Mouse (Mus musculus) layer of hippocampus, postnatal 14 days (tissue): ENCODE results near the gene Dab2ip. TPM values are rescaled to one million over a fixed set of nuclear protein-coding genes. Genes with fewer than 3 reads are reported as not detected.

ENCODE experiments used
- DNase-seq, 2 experiments: peaks; one replicate each; pipeline ENCODE4 v3.0.0; 2021 to 2022; ENCODE audit warnings: low spot score in 2 of 2, mixed read lengths in 1 of 2
- total RNA-seq, 2 experiments: library from RNA; stranded (reverse); gene quantifications; 2 replicates each; pipeline ENCODE4 v1.2.3; 2021

Gene Dab2ip
- total RNA-seq, 2 experiments from 2014 or later = 113 to 114 TPM

DNA sequence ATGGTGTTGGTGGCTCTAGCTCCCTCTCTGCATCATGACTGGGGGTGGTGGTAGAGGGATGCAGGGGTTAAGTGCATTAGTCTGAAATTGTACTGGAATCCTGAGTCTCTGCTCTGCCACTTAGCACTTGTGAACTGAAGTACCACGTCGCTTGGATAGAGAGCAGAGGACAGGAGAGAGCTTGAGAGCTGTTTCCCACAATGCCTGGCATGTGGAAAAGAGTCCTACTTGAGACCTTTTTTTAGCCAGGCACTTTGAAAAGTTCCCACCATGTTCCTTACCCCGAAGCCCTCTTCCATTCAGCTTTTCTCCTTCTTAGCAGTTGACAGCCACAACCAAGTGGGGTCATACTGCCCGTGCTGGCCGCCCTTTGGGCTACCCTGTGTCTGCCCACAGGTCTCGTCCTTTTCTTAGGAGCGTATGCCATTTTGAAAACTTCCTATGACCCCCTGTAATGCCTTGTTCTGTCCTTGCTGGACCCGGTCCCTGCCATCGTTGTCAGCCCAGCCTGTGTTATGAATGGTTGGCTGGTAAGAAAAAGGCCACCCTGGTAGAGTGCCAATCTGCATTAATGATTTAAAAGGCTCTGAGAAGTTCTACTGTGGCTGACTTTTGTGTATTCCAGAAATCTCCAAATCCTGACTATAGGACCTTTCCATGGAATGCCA lies 34.8 kb downstream of the Dab2ip start:
- DNase-seq = no peak

DNA sequence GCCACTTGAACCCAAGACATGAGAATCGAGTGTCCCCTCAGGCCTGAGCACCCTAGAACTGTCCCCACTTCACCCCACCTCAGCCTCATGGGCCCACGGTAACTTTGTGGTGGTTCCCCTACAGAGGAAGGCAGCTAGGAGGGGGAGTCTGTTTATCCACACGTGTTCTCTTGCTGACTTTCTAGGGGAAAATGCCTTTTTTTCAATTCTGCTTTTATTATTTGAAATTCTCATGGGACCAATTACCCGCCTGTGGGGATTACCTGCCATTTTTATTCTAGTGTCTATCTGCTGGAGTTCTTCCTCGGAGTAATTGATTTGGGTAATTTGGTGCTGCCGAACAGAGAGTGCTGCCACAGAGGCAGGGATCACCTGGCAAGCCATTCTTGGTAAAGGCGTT lies 35.8 kb downstream of the Dab2ip start:
- DNase-seq = no peak

GRCm38 (mm10) chr2:35595102-35595501 lies 37.0 kb downstream of the Dab2ip start:
- no peak for DNase-seq

DNA sequence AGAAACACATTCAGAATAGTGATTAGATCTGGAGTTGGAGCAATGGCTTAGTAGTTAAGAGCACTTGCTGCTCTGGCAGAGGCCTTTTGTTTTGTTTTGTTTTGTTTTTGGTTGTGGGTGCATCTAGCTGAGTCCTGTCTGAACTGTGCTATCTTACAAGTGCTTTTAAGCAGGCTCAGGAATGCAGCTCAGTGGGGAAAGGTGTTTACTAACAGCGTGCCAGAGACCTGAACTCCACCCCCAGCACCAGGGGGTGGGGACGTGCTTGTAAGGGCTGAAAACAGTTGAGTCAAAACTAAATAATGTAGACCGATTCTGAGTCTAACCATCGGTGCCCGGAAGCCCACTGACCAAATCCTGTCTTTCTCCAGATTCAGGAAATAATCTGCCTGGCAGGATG lies 37.7 kb downstream of the Dab2ip start:
- no peak for DNase-seq

- DNase-seq = no peak
Observed at GRCm38 (mm10) chr2:35596796-35597195, 38.7 kb downstream of the Dab2ip start.

GRCm38 (mm10) chr2:35598819-35599218 lies 40.8 kb downstream of the Dab2ip start:
- no peak for DNase-seq

- DNase-seq = no peak
Observed at GRCm38 (mm10) chr2:35601665-35602064, 43.6 kb downstream of the Dab2ip start.

DNA sequence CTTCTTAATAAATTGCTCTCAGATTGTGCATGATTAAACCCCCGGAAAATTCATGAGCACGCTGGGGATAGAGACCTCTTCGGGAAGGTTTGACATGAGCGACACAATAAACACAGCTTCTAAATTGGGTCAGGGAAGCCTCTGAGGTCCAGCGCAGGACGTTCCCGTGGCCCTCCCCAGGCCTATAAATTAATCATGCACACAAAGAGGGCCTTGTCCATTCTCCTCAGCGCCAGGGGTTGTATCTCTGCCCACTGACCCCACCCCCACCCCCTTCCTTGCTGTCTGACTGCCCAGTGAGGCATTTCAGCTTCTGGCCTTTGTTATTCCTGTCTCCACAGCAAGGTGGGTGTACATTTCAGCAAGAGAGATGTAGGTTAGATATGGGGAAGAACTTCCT lies 49.4 kb downstream of the Dab2ip start:
- no peak for DNase-seq

GRCm38 (mm10) chr2:35608856-35609255 lies 50.8 kb downstream of the Dab2ip start:
- DNase-seq = no peak

- no peak for DNase-seq
Observed at GRCm38 (mm10) chr2:35609317-35609716, 51.3 kb downstream of the Dab2ip start.

DNA sequence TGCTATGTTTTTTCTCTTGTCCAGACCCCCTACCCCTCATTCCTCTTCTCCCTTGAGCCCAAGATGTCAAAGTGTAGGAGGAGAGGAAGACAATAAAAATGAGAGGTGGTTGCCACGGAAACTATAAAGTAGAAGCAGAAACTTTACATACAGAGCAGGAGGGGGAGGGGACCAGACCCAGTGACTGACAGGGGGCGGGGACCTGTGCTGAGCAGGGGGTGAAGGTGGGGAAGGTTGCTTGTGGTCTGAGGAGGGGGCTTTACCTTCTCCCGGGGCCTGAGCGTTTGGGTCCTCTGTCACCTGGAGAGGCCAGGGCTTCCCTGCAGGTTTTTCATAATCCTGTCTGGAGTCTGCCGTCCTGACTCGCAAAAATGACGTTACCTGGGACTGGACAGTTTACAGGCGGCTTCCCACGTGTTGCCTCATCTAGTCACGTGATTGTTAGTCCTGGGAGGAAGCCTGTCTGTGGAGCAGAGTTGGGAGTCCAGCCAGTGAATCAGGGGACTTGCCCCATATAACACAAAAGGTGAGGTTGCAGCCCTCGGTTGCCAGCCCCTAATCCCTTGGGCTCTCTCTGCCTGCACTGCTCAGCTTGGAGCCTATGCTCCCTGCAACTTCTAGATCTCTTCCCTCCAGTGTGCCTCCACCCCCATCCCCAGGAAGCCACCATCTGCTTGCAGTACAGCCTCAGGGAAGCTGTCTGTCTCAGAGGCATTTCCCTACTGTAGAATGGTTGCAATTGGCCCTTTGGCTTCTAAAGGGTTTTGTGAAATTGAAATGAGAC lies 52.3 kb downstream of the Dab2ip start:
- peak; percentile 41 to 52 for DNase-seq

DNA sequence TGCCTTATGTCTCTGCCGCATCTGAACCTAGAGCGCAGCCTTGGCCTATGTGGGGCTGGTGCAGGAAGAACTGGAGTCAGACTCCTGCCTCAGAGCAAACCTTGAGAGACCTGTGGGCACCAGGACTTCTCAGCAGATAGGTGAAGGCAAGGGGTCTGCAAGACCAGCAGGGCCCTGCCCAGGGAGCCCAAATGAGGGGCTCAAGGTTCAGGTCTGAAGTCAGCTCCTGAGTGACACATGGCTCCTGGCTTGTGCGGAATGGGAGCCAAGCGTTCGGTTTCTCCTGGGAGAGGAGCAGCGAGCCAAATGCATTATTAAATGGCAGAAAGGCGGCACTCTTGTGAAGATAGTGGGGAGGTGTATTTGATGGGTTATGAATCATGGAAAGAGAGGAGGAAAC lies 52.9 kb downstream of the Dab2ip start:
- peak in 1 of 2 experiments; percentile 40 for DNase-seq

- no peak for DNase-seq
Observed at GRCm38 (mm10) chr2:35611645-35612044, 53.6 kb downstream of the Dab2ip start.

DNA sequence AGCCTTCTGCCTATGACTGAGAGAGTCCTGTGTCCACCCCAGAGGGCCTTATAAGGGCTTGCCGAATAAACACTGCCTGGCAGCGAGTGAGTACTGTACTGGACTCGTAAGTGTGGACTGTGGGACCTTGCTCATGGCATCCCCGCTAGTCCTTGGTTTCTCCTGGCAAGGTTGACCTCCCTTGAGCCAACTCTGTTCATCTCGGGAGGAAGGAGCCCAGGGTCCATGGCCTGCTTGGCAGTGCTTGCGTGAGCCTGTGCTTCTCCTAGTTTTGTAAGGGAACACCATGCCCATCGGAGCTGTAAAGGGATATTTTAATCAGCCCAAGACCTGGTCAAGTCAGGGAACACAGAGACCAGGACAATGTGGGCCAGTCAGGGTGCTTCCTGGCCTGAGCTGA lies 54.2 kb downstream of the Dab2ip start:
- DNase-seq = no peak

DNA sequence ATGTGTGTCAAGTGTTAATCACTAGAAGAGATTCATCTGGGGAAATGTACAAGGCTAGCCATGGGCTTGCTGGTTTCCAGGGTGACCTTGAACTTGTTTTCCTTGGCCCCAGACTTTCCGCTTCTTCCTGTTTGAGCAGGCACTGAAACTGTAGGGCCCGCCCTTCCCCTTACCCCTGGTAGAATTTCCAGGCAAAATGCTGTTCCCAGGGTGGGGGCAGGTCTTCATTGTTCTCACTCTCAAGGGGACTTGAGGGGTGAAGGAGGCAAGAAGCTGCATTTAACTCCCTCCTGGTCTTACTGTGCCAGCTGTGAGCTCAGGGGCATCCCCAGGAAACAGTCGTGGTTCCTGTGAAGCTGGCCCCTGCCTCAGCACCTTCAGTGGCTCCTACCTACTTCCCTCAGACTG lies 55.9 kb downstream of the Dab2ip start:
- no peak for DNase-seq

GRCm38 (mm10) chr2:35614411-35614810 lies 56.3 kb downstream of the Dab2ip start:
- no peak for DNase-seq

DNA sequence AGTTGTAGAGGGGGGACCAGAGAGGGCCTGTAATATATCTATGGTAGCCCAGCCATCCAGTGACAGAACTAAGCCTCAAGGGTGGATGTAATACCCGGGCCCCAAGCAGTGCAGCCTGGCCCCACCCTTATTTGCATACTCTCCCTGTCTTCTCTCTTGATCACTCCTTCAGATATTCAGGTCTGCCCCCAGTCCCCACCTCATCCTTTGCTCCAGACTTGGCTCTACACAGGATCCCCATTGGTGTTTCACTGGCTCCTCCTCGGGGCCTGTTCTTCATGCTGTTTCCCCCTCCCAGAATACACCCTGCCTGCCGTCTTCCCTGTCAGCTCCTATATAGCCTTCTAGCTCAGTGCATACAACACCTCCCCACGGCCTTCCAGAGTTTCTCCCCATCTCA lies 57.3 kb downstream of the Dab2ip start:
- DNase-seq = no peak

- no peak for DNase-seq
Observed at GRCm38 (mm10) chr2:35615977-35616376, 57.9 kb downstream of the Dab2ip start.

- no peak for DNase-seq
Observed at GRCm38 (mm10) chr2:35616891-35617658, 59.0 kb downstream of the Dab2ip start.

- DNase-seq = no peak
Observed at GRCm38 (mm10) chr2:35618981-35619380, 60.9 kb downstream of the Dab2ip start.

GRCm38 (mm10) chr2:35619532-35619931 lies 61.5 kb downstream of the Dab2ip start:
- DNase-seq = no peak
